Mouse (Mus musculus) kidney, adult 2 months (tissue): ENCODE measurements around the gene Tnfrsf1a. TPM values are rescaled to one million over a fixed set of nuclear protein-coding genes. Genes with fewer than 3 reads are reported as not detected.

ENCODE experiments used
- DNase-seq: peaks from one replicate; pipeline ENCODE4 v3.0.0; 2021
- H3K27ac ChIP-seq: fragments of 200-500 bp; 2 replicates; pipeline ENCODE4 v1.5.1; 2012; ENCODE audit warnings: low read depth, low read length, control low read depth, inconsistent platforms; ENCODE audit not compliant: insufficient read depth
- H3K27me3 ChIP-seq: fragments of 200-500 bp; replicated peaks from 2 replicates; pipeline ENCODE4 v1.6.1; 2012; ENCODE audit warnings: mild to moderate bottlenecking, moderate library complexity, low read length, inconsistent platforms; ENCODE audit not compliant: control insufficient read depth, insufficient read depth
- H3K36me3 ChIP-seq: fragments of 200-500 bp; 2 replicates; pipeline ENCODE4 v1.6.1; 2012; ENCODE audit warnings: mild to moderate bottlenecking, moderate library complexity, low read length, inconsistent platforms; ENCODE audit not compliant: control insufficient read depth, insufficient read depth
- H3K4me1 ChIP-seq: fragments of 200-500 bp; 2 replicates; pipeline ENCODE4 v1.6.1; 2011; ENCODE audit warnings: low read length; ENCODE audit not compliant: control insufficient read depth, insufficient read depth
- H3K4me3 ChIP-seq: fragments of 200-500 bp; 2 replicates; pipeline ENCODE4 v1.5.1; 2011; ENCODE audit warnings: mild to moderate bottlenecking, low read depth, low read length, control low read depth; ENCODE audit not compliant: insufficient read depth
- CTCF ChIP-seq: fragments of 200-500 bp; conservative IDR thresholded peaks from 2 replicates; pipeline ENCODE4 v1.5.1; 2011; ENCODE audit warnings: low read depth, mild to moderate bottlenecking, control low read depth, low read length, moderate library complexity, mixed read lengths; ENCODE audit not compliant: insufficient read depth, insufficient read length
- POLR2A ChIP-seq: fragments of 200-500 bp; IDR thresholded peaks from one replicate; pipeline ENCODE4 v1.6.1; 2011; ENCODE audit warnings: low read depth, low read length, control low read depth
- WGBS: fragments of 180-500 bp; shearing (Covaris S2); methylation state at CpG from one replicate; pipeline ENCODE4 v1.1.7; 2018; 5-methylcytosine and 5-hydroxymethylcytosine counted together
- polyA plus RNA-seq: library from polyadenylated mRNA; depleted of rRNA; stranded (reverse); fragments of >200 nt; gene quantifications from 2 replicates; pipeline ENCODE4 v1.2.3, GENCODE M21; 2012

The Tnfrsf1a gene
- polyA plus RNA-seq, 1 experiment = 98.6 TPM

DNA sequence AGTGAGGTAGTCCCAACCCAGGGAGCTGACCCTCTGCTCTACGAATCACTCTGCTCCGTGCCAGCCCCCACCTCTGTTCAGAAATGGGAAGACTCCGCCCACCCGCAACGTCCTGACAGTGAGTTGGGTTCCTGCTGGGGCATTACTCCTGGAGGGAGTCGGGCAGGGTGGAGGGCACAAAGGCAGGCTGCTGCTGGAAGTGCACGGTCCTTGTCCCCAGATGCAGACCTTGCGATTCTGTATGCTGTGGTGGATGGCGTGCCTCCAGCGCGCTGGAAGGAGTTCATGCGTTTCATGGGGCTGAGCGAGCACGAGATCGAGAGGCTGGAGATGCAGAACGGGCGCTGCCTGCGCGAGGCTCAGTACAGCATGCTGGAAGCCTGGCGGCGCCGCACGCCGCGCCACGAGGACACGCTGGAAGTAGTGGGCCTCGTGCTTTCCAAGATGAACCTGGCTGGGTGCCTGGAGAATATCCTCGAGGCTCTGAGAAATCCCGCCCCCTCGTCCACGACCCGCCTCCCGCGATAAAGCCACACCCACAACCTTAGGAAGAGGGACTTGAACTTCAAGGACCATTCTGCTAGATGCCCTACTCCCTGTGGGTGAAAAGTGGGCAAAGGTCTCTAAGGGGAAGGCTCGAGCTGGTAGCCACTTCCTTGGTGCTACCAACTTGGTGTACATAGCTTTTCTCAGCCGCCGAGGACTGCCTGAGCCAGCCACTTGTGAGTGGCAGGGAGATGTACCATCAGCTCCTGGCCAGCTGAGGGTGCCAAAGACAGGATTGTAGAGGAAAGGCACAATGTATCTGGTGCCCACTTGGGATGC, 12.5 kb downstream of the Tnfrsf1a start:
- no peak overlapping the region for H3K27ac ChIP-seq
- peaks cover 4% of the 10 kb centered on the region; the same call in 1 of the 2 replicates for H3K4me1 ChIP-seq
- no peaks in the 10 kb centered on the region; the same call in 1 of the 2 replicates for H3K36me3 ChIP-seq

DNA sequence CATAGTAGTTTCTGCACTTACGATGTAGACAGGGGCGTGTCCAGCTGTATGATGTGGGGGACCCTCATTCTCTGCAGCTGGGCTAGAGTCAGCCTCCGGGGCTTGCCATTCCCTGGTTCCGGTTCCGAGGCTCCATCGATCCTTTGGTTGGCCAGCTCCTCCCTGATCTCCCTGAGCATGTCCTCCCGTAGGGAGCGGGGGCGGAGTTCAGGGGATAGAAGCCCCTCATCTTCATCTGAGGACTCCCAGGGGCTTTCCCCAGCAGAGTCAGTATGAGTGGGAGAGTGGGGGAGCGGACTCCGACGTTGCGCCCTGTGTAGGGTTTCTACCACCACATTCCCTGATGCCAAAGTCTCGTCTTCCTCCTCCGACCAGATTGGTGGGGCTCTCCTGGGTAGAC, 13.9 kb downstream of the Tnfrsf1a start:
- DNase-seq = no peak
- 66% methylated on average over 15 of the region's 15 CpGs for WGBS
- no peaks in the 10 kb centered on the region for H3K27me3 ChIP-seq
- no peak overlapping the region for H3K27ac ChIP-seq
- H3K36me3 ChIP-seq = no peaks in the 10 kb centered on the region; the same call in 1 of the 2 replicates
- no peak overlapping the region for H3K4me3 ChIP-seq
- H3K4me1 ChIP-seq = peaks cover 4% of the 10 kb centered on the region; the same call in 1 of the 2 replicates
- no peak for TF ChIP-seq POLR2A
- no peak for TF ChIP-seq CTCF

More for the DNA sequence above, 12.5 kb downstream of the Tnfrsf1a start:
- DNase-seq = peak; percentile 80
- Histone ChIP-seq H3K27me3 (no peaks in the 10 kb centered on the region), H3K4me3 (no peak overlapping the region)
- 51% methylated on average over 38 of the region's 38 CpGs for WGBS
- TF ChIP-seq POLR2A (no peak), CTCF (peak; percentile 64)

DNA sequence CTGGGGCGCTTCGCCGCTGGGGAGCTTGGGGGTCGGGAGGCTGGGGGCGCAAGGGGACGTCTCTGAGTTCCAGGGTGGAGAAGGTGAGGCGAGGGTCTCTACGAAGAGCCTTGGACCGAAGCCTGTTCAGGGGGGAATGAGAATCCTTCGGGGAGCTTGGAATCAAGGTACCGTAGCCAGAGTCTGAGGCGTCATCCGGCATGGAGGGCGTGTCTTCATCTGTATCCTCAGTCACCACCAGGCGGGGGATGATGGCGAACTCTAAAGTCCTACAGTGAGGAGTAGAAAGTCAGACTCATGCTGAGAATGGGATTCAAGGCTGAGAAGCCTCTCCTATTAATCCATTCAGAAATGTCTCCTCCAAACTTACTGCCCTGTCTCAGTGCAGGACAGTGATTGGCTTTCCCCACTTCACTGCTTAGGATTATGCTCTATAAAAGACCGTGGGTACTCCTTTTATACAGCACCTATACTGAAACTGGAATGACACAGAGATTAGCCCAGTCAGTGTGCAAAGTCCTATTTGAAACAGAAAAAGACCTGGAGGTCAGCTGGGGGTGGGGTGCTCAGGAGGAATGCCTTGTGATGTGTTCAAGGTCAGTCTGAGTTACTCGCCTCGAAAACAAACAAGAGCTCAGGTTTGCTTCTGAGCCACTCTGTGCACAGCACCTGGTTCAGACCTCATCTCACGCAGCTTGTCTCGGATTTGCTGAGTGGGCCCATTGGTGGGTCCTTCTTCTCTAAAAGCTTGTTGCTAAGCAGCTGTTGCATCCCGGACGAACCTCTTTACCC, 14.5 kb downstream of the Tnfrsf1a start:
- WGBS = 45% methylated on average over 23 of the region's 23 CpGs
- peak; percentile 80 for DNase-seq
- Histone ChIP-seq H3K36me3 (no peaks in the 10 kb centered on the region; the same call in 1 of the 2 replicates), H3K4me3 (no peak overlapping the region), H3K27me3 (no peaks in the 10 kb centered on the region), H3K4me1 (peaks cover 4% of the 10 kb centered on the region; the same call in 1 of the 2 replicates), H3K27ac (no peak overlapping the region; the same call in none of the 2 replicates)
- TF ChIP-seq POLR2A = no peak
- TF ChIP-seq CTCF = 0 out of 2 replicates have a peak, but pooled peaks have one; percentile 10

DNA sequence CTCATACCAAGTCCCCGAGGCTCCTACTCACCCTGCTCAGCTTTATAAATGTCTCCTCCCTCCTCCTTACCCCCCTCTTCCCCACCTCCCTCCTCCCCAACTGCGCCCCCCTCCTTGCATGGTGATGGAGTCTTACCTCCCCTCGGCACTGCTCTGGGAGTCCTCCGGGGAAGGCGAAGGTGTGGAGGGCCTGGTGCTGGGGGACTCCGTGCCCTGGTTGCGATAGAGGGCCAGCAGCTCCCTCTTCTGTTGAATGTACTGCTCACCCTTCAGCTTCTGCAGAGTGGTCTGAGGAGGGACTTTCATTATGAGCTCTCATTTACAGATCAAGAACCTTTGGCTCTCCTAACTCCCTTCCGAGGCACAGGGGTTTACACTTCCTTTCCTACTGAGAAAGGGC, 15.3 kb downstream of the Tnfrsf1a start:
- no peak overlapping the region for H3K4me3 ChIP-seq
- 18% methylated on average over 8 of the region's 8 CpGs for WGBS
- no peaks in the 10 kb centered on the region for H3K27me3 ChIP-seq
- peak; percentile 44 for DNase-seq
- peaks cover 7% of the 10 kb centered on the region; the same call in 1 of the 2 replicates for H3K4me1 ChIP-seq
- no peak for TF ChIP-seq POLR2A
- peak; percentile 50 for TF ChIP-seq CTCF
- H3K36me3 ChIP-seq = no peaks in the 10 kb centered on the region; the same call in 1 of the 2 replicates
- no peak overlapping the region for H3K27ac ChIP-seq

DNA sequence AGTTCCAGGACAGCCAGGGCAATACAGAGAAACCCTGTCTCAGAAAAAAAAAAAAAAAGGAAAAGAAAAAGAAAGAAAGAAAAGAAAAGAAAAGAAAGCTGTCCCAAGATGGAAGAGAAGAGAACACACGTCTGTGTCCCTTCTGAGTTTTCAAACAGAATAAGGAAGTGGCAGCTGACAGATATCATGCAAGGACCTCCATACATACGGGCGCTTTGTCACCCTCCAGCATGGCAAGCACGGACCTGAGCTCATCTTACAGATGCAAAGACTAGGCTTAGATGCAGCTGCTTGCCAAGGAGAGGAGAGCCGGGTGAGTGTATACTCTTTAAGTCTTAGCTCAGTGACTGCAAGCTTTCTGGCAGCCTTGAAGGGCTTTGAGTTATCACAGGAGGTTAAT, 16.4 kb downstream of the Tnfrsf1a start:
- H3K27me3 ChIP-seq = no peaks in the 10 kb centered on the region
- 90% methylated on average over 5 of the region's 5 CpGs for WGBS
- H3K36me3 ChIP-seq = no peaks in the 10 kb centered on the region; the same call in 1 of the 2 replicates
- no peak for TF ChIP-seq CTCF
- TF ChIP-seq POLR2A = no peak
- no peak overlapping the region for H3K4me3 ChIP-seq
- no peak for DNase-seq
- peaks cover 7% of the 10 kb centered on the region; the same call in 1 of the 2 replicates for H3K4me1 ChIP-seq
- no peak overlapping the region for H3K27ac ChIP-seq

DNA sequence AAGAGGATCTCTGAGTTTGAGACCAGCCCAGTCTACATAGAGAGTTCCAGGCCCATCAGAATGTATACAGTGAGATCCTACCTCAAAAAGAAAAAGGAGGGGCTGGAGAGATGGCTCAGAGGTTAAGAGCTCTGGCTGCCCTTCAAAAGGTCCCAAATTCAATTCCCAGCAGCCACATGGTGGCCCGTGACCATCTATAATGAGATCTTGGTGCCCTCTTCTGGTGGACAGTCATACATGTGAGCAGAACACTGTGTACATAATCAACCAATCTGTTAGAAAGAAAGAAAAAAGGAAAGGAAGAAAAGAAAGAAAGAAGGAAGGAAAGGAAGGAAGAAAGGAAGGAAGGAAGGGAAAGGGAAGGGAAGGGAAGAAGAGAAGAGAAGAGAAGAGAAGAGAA, 17.0 kb downstream of the Tnfrsf1a start:
- DNase-seq = peak; percentile 49
- Histone ChIP-seq H3K36me3 (no peaks in the 10 kb centered on the region), H3K27me3 (no peaks in the 10 kb centered on the region), H3K4me3 (no peak overlapping the region), H3K27ac (no peak overlapping the region), H3K4me1 (peaks cover 7% of the 10 kb centered on the region; the same call in 1 of the 2 replicates)
- WGBS = 77% methylated on average over 1 of the region's 1 CpGs
- no peak for TF ChIP-seq POLR2A
- peak; percentile 36 for TF ChIP-seq CTCF
